Mouse (Mus musculus): ENCODE results near the gene Pms2. TPM values are rescaled to one million over a fixed set of nuclear protein-coding genes. Genes with fewer than 3 reads are reported as not detected.

Gene Pms2
- polyA plus RNA-seq, 1 experiment from 2014 or later, result 29.8 TPM

GRCm38 (mm10) chr5:143908926-143909325 lies 838 bp upstream of the Pms2 start:
- peaks cover 30% of the 10 kb centered on the region for H3K4me1 ChIP-seq
- peak overlapping the region; percentile 89 for H3K4me3 ChIP-seq (replicated peaks)
- peaks cover 25% of the 10 kb centered on the region for H3K36me3 ChIP-seq
- H3K27ac ChIP-seq (replicated peaks), result peak overlapping the region; percentile 90
- no peaks in the 10 kb centered on the region for H3K9me3 ChIP-seq (replicated peaks)
- H3K27me3 ChIP-seq (replicated peaks), result no peaks in the 10 kb centered on the region
- WGBS, result 2% methylated on average over 9 of the region's 9 CpGs
- no peak for ATAC-seq (ENCODE audit: low FRiP score)
- H3K4me2 ChIP-seq, result peak overlapping the region; percentile 78
- H3K9ac ChIP-seq (replicated peaks), result peak overlapping the region; percentile 61

GRCm38 (mm10) chr5:143916221-143916620 lies 6.5 kb downstream of the Pms2 start:
- Histone ChIP-seq H3K27ac (replicated peaks) (no peak overlapping the region), H3K9me3 (replicated peaks) (no peaks in the 10 kb centered on the region), H3K9ac (replicated peaks) (no peak overlapping the region), H3K27me3 (replicated peaks) (no peaks in the 10 kb centered on the region), H3K4me1 (peaks cover under 1% of the 10 kb centered on the region), H3K4me2 (no peak overlapping the region), H3K36me3 (peaks cover 51% of the 10 kb centered on the region), H3K4me3 (replicated peaks) (no peak overlapping the region)
- 94% methylated on average over 9 of the region's 9 CpGs for WGBS
- no peak for ATAC-seq (ENCODE audit: low FRiP score)

GRCm38 (mm10) chr5:143917418-143917817 lies 7.7 kb downstream of the Pms2 start:
- H3K4me3 ChIP-seq (replicated peaks), result no peak overlapping the region
- no peaks in the 10 kb centered on the region for H3K4me1 ChIP-seq
- no peak for ATAC-seq (ENCODE audit: low FRiP score)
- no peaks in the 10 kb centered on the region for H3K27me3 ChIP-seq (replicated peaks)
- H3K4me2 ChIP-seq, result no peak overlapping the region
- WGBS, result 48% methylated on average over 5 of the region's 5 CpGs
- no peak overlapping the region for H3K27ac ChIP-seq (replicated peaks)
- peaks cover 59% of the 10 kb centered on the region for H3K36me3 ChIP-seq
- no peaks in the 10 kb centered on the region for H3K9me3 ChIP-seq (replicated peaks)
- no peak overlapping the region for H3K9ac ChIP-seq (replicated peaks)

GRCm38 (mm10) chr5:143918120-143918519 lies 8.4 kb downstream of the Pms2 start:
- no peak overlapping the region for H3K4me2 ChIP-seq
- H3K9ac ChIP-seq (replicated peaks), result no peak overlapping the region
- no peak for ATAC-seq (ENCODE audit: low FRiP score)
- H3K27ac ChIP-seq (replicated peaks), result no peak overlapping the region
- no peak overlapping the region for H3K4me3 ChIP-seq (replicated peaks)
- no peaks in the 10 kb centered on the region for H3K9me3 ChIP-seq (replicated peaks)
- 94% methylated on average over 3 of the region's 3 CpGs for WGBS
- H3K27me3 ChIP-seq (replicated peaks), result no peaks in the 10 kb centered on the region
- H3K36me3 ChIP-seq, result peaks cover 65% of the 10 kb centered on the region
- H3K4me1 ChIP-seq, result no peaks in the 10 kb centered on the region

DNA sequence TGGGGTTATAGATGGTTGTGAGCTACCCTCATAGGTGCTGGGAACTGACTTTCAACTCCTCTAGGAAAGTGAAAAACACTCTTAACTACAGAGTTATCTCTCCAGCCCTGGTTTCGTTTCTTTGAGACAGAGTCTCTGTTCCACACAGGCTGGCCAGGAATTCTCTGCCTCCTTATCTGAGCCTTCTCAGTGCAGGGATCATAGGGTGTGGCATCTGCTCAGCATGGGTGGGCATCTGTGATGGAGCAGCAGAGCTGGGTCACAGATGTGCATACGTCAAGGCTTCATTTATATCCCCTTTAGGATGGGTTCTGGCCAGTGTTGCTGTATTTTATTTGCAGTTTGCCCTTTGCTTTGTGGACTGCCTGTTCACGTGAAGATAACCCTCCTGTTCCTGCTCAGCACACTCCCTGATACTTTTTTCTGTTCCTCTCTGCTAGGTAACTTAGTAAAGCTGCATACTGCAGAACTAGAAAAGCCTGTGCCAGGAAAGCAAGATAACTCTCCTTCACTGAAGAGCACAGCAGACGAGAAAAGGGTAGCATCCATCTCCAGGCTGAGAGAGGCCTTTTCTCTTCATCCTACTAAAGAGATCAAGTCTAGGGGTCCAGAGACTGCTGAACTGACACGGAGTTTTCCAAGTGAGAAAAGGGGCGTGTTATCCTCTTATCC lies 15.2 kb downstream of the Pms2 start:
- Histone ChIP-seq H3K4me1 (no peaks in the 10 kb centered on the region), H3K4me3 (replicated peaks) (no peak overlapping the region), H3K36me3 (peaks cover 84% of the 10 kb centered on the region), H3K9ac (replicated peaks) (no peak overlapping the region), H3K27me3 (replicated peaks) (no peaks in the 10 kb centered on the region), H3K4me2 (no peak overlapping the region), H3K9me3 (replicated peaks) (no peaks in the 10 kb centered on the region), H3K27ac (replicated peaks) (no peak overlapping the region)
- ATAC-seq (ENCODE audit: low FRiP score), result no peak
- 91% methylated on average over 6 of the region's 6 CpGs for WGBS

DNA sequence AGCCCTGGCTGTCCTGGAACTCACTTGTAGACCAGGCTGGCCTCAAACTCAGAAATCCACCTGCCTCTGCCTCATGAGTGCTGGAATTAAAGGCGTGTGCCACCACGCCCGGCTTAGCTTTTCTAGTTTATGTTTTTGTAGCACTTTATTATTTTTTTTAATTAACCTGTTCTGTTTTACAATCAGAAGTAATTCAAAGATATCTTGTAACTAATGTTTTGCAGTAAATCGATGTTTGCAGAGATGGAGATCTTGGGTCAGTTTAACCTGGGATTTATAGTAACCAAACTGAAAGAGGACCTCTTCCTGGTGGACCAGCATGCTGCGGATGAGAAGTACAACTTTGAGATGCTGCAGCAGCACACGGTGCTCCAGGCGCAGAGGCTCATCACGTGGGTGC lies 18.1 kb downstream of the Pms2 start, which contains the start of gene Gm42421:
Gene Gm42421 (plus strand): TSS at position 301 of the 400 bp plus-strand sequence.
- no peaks in the 10 kb centered on the region for H3K9me3 ChIP-seq (replicated peaks)
- H3K4me1 ChIP-seq, result no peaks in the 10 kb centered on the region
- H3K27me3 ChIP-seq (replicated peaks), result no peaks in the 10 kb centered on the region
- 98% methylated on average over 8 of the region's 8 CpGs for WGBS
- H3K27ac ChIP-seq (replicated peaks), result no peak within 1 kb of the TSS
- no peak for ATAC-seq (ENCODE audit: low FRiP score)
- peaks cover 83% of the 10 kb centered on the region for H3K36me3 ChIP-seq
- no peak within 1 kb of the TSS for H3K4me3 ChIP-seq (replicated peaks)
- H3K9ac ChIP-seq (replicated peaks), result no peak within 1 kb of the TSS
- no peak within 1 kb of the TSS for H3K4me2 ChIP-seq

- H3K4me1 ChIP-seq, result no peaks in the 10 kb centered on the region
- no peak overlapping the region for H3K4me2 ChIP-seq
- peaks cover 70% of the 10 kb centered on the region for H3K36me3 ChIP-seq
- no peak overlapping the region for H3K9ac ChIP-seq (replicated peaks)
- ATAC-seq (ENCODE audit: low FRiP score), result no peak
- no peak overlapping the region for H3K4me3 ChIP-seq (replicated peaks)
- H3K27me3 ChIP-seq (replicated peaks), result no peaks in the 10 kb centered on the region
- 95% methylated on average over 4 of the region's 4 CpGs for WGBS
- no peaks in the 10 kb centered on the region for H3K9me3 ChIP-seq (replicated peaks)
- no peak overlapping the region for H3K27ac ChIP-seq (replicated peaks)
Observed at GRCm38 (mm10) chr5:143929291-143929690, 19.5 kb downstream of the Pms2 start.

- peaks cover 57% of the 10 kb centered on the region for H3K36me3 ChIP-seq
- H3K27me3 ChIP-seq (replicated peaks), result no peaks in the 10 kb centered on the region
- H3K27ac ChIP-seq (replicated peaks), result no peak overlapping the region
- H3K4me3 ChIP-seq (replicated peaks), result no peak overlapping the region
- no peak overlapping the region for H3K9ac ChIP-seq (replicated peaks)
- H3K4me2 ChIP-seq, result no peak overlapping the region
- WGBS, result 94% methylated on average over 12 of the region's 12 CpGs
- H3K9me3 ChIP-seq (replicated peaks), result no peaks in the 10 kb centered on the region
- ATAC-seq (ENCODE audit: low FRiP score), result no peak
- no peaks in the 10 kb centered on the region for H3K4me1 ChIP-seq
Observed at GRCm38 (mm10) chr5:143930656-143931055, 20.9 kb downstream of the Pms2 start.

DNA sequence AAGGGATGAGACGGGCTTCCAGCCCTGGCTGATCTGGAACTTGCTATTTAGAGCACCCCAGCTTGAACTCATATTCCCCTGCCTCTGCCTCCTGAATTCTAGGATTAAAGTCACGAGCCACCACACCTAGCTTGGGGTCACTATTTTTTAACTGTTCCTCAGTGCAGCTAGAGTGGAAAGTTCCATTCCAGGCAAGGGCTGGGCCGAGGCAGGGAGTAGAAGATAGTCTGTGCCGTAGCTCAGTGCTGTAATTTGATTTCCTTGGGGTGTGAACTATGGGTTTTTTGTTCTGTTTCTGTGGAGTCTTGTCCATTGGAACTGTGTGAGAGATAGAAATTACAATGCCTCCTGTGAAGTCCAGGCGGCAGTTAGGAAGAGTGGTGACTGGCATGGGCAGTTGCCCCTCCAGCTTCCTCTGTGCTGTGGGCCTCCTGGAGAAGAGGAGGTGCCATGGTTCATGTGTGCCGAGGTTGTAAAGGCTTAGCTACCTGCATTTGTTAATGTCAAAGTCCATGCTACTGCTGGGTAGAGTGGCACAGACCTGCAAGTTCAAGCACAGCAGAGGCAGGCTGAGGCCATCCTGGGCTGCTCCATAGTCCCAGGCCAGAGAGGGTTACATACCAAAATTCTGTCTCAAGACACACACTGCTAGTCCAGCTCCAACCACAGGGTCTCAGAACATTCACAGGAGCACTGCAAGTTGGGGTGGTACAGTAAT lies 22.3 kb downstream of the Pms2 start:
- no peaks in the 10 kb centered on the region for H3K9me3 ChIP-seq (replicated peaks)
- peaks cover 43% of the 10 kb centered on the region for H3K36me3 ChIP-seq
- 85% methylated on average over 6 of the region's 6 CpGs for WGBS
- H3K4me2 ChIP-seq, result no peak overlapping the region
- H3K27me3 ChIP-seq (replicated peaks), result no peaks in the 10 kb centered on the region
- no peak overlapping the region for H3K9ac ChIP-seq (replicated peaks)
- no peaks in the 10 kb centered on the region for H3K4me1 ChIP-seq
- H3K4me3 ChIP-seq (replicated peaks), result no peak overlapping the region
- no peak overlapping the region for H3K27ac ChIP-seq (replicated peaks)
- ATAC-seq (ENCODE audit: low FRiP score), result no peak

- no peaks in the 10 kb centered on the region for H3K4me1 ChIP-seq
- no peaks in the 10 kb centered on the region for H3K27me3 ChIP-seq (replicated peaks)
- peaks cover 41% of the 10 kb centered on the region for H3K36me3 ChIP-seq
- H3K4me3 ChIP-seq (replicated peaks), result peak within 1 kb of the TSS; percentile 11; the same call in 1 of the 2 replicates
- H3K9me3 ChIP-seq (replicated peaks), result no peaks in the 10 kb centered on the region
- 18% methylated on average over 8 of the region's 8 CpGs for WGBS
- H3K27ac ChIP-seq (replicated peaks), result no peak within 1 kb of the TSS
- no peak for ATAC-seq (ENCODE audit: low FRiP score)
- no peak within 1 kb of the TSS for H3K9ac ChIP-seq (replicated peaks)
- peak within 1 kb of the TSS; percentile 19 for H3K4me2 ChIP-seq
Observed at GRCm38 (mm10) chr5:143932831-143933230, 23.1 kb downstream of the Pms2 start, which contains the start of gene Rsph10b. Gene Rsph10b (plus strand): TSS chr5:143933035.

DNA sequence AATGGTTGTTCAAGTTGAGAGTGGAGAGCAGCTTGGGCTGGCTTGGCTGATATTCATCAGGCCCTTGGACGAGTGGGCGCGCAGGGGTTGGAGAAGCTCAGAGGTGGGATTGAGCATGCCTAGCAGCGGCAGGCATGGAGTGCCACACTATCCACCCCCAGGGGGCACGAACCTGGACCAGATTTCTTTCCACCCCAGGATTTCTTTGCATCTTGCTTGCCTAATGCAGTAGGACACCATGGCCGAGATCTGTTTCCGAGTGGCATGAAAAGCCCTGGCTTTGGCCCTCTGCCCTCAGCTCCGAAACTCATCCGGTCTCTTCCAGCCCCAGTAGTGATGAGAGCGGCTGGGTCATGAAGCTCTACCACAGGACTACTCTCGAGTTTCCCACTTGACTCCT lies 23.6 kb downstream of the Pms2 start:
- H3K36me3 ChIP-seq, result peaks cover 36% of the 10 kb centered on the region
- H3K4me2 ChIP-seq, result peak overlapping the region; percentile 19; the same call in 1 of the 2 replicates
- no peaks in the 10 kb centered on the region for H3K9me3 ChIP-seq (replicated peaks)
- no peak overlapping the region for H3K27ac ChIP-seq (replicated peaks)
- no peaks in the 10 kb centered on the region for H3K27me3 ChIP-seq (replicated peaks)
- no peaks in the 10 kb centered on the region for H3K4me1 ChIP-seq
- 88% methylated on average over 11 of the region's 11 CpGs for WGBS
- H3K9ac ChIP-seq (replicated peaks), result no peak overlapping the region
- no peak for ATAC-seq (ENCODE audit: low FRiP score)
- 0 out of 2 replicates have a peak overlapping the region, but pooled peaks have one; percentile 11 for H3K4me3 ChIP-seq (replicated peaks)

DNA sequence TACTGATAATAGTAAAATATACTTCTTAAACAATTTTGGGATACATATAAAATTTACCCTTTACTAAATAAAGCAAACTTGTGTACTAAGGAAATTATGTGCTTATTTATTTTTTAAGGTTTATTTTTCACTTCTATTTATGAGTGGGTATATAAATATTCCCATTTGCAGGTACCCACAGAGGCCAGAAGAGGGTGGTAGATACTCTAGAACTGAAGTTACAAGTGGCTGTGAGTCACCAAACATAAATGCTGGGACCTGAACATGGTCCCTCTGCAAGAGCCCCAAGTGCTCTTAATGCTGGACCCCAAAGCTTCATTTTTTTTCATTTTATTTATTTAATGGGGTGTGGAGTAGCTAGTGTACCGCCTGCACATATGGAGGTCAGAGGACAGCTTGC lies 24.1 kb downstream of the Pms2 start:
- no peak for ATAC-seq (ENCODE audit: low FRiP score)
- Histone ChIP-seq H3K27ac (replicated peaks) (no peak overlapping the region), H3K9me3 (replicated peaks) (no peaks in the 10 kb centered on the region), H3K36me3 (peaks cover 31% of the 10 kb centered on the region), H3K4me2 (no peak overlapping the region), H3K9ac (replicated peaks) (no peak overlapping the region), H3K4me3 (replicated peaks) (no peak overlapping the region), H3K27me3 (replicated peaks) (no peaks in the 10 kb centered on the region), H3K4me1 (no peaks in the 10 kb centered on the region)
- 83% methylated on average over 1 of the region's 1 CpGs for WGBS
